Mouse (Mus musculus) gonadal fat pad, adult 2 months (tissue): ENCODE measurements around the gene Adamts5. TPM values are rescaled to one million over a fixed set of nuclear protein-coding genes. Genes with fewer than 3 reads are reported as not detected.

Experiments used
- DNase-seq: peaks from one replicate; pipeline ENCODE4 v3.0.0-alpha.2; 2012; ENCODE audit warnings: low read depth
- polyA plus RNA-seq: library from polyadenylated mRNA; depleted of rRNA; stranded (reverse); fragments of >200 nt; gene quantifications from 2 replicates; pipeline ENCODE4 v1.2.3, GENCODE M21; 2012; rRNA removed

Gene Adamts5
- polyA plus RNA-seq: 18.7 and 32.2 TPM in 2 replicates

- DNase-seq: no peak
These were observed at the start of gene Adamts5 for GRCm38 (mm10) chr16:85901581-85901910. Gene Adamts5, minus strand, starts transcription at chr16:85901828.

- DNase-seq: no peak
These were observed 48.7 kb upstream of the Adamts5 start for GRCm38 (mm10) chr16:85950356-85950755.

GRCm38 (mm10) chr16:85926004-85926403 is 24.4 kb upstream of the Adamts5 start:
- DNase-seq: no peak

- no peak for DNase-seq
These were observed 20.8 kb upstream of the Adamts5 start for GRCm38 (mm10) chr16:85922454-85922853.

- no peak for DNase-seq
These were observed 18.5 kb upstream of the Adamts5 start for GRCm38 (mm10) chr16:85920122-85920521.

- DNase-seq: no peak
These were observed 687 bp downstream of the Adamts5 start for GRCm38 (mm10) chr16:85900702-85901580.

GRCm38 (mm10) chr16:85899790-85900587 is 1.6 kb downstream of the Adamts5 start:
- no peak for DNase-seq

- DNase-seq: no peak
These were observed 2.3 kb downstream of the Adamts5 start for GRCm38 (mm10) chr16:85899301-85899721.

GRCm38 (mm10) chr16:85898816-85899215 is 2.8 kb downstream of the Adamts5 start:
- no peak for DNase-seq

- DNase-seq: no peak
These were observed 3.2 kb downstream of the Adamts5 start for GRCm38 (mm10) chr16:85898391-85898790.

GRCm38 (mm10) chr16:85897854-85898253 is 3.8 kb downstream of the Adamts5 start:
- no peak for DNase-seq

- DNase-seq: no peak
These were observed 5.7 kb downstream of the Adamts5 start for GRCm38 (mm10) chr16:85895948-85896347.

GRCm38 (mm10) chr16:85889778-85890177 is 11.8 kb downstream of the Adamts5 start:
- no peak for DNase-seq

- DNase-seq: no peak
These were observed 14.2 kb downstream of the Adamts5 start for GRCm38 (mm10) chr16:85887289-85888051.

- no peak for DNase-seq
These were observed 22.6 kb downstream of the Adamts5 start for GRCm38 (mm10) chr16:85879075-85879474.

GRCm38 (mm10) chr16:85874141-85874540 is 27.5 kb downstream of the Adamts5 start:
- no peak for DNase-seq

GRCm38 (mm10) chr16:85871971-85872370 is 29.7 kb downstream of the Adamts5 start:
- no peak for DNase-seq

- DNase-seq: no peak
These were observed 30.4 kb downstream of the Adamts5 start for GRCm38 (mm10) chr16:85871248-85871647.

GRCm38 (mm10) chr16:85864691-85865389 is 36.8 kb downstream of the Adamts5 start:
- no peak for DNase-seq

- no peak for DNase-seq
These were observed 47.1 kb downstream of the Adamts5 start for GRCm38 (mm10) chr16:85854505-85854904.

GRCm38 (mm10) chr16:85827066-85827465 is 74.6 kb downstream of the Adamts5 start:
- DNase-seq: no peak
